Mouse (Mus musculus): ENCODE data around the gene Satb1. TPM values are rescaled to one million over a fixed set of nuclear protein-coding genes. Genes with fewer than 3 reads are reported as not detected.
A peak's percentile ranks its signal among the peaks of the same experiment; 100 is the strongest.

Satb1 gene
- total RNA-seq, 1 experiment from 2014 or later: 181 TPM

DNA sequence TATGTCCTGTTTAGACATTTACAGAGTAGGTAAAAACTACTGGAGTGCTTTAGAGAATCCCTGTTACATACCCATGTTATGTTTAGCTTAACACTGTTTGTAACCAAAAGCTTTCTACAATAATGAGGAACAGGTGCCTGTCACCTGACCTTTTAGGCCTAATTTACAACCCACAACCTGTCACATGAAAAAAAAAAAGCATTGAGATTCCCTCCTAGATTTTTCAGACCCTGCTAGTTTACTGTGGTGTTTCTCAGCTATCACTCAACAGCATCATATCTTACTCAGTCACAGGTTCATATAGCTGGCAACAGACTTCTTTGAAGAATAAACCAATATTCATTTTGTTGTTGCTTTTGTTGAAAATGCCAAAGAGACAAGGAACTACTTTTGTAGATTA, 3.7 kb downstream of the Satb1 start:
- no peak for ATAC-seq (ENCODE audit: extremely low read depth, insufficient number of reproducible peaks, low FRiP score, poor library complexity, severe bottlenecking)

DNA sequence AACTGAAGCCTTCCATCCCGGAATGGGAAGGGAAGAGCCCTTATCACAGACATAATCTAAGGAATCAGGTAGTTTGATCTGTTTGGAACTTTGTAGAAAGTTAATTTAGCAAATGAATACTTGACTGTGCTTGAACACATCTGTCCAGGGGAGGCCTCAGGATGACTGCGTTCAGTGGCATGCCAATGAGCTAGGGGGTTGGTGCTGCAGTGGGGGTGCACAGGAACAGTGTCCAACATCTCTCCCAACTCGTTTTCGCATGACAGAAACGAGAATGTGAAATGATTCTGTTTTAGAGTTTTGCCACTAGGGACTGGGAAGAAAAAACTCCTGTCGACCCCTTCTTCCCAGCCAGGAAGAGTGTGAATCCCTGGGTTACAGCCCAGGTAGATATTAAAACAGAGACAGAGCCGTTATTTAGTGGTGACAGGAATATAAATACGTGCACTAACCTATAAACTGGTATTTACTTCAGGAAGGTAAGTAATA, 5.1 kb downstream of the Satb1 start:
- ATAC-seq (ENCODE audit: extremely low read depth, insufficient number of reproducible peaks, low FRiP score, poor library complexity, severe bottlenecking): no peak

DNA sequence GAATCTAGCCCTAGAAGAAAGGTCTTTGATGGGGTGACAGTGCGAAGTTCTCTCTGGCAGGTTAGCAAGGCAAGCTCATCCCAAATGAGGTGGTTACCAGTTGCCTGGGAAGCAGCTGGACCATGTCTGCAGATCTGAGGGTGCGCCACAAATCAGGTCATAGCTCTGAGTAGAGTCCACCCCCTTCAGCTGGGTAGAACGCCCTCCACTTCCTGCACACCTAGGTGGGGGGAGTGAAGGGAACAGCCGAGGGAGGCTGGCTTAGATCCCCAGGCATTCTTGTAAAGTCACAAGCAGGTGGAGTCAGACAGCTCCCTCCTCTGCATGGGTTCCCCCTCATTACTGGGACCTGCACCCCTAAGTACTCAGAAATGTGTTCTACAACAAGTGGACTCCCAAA, 6.6 kb downstream of the Satb1 start:
- peak; percentile 47; the same call in 1 of the 2 replicates for ATAC-seq (ENCODE audit: extremely low read depth, insufficient number of reproducible peaks, low FRiP score, poor library complexity, severe bottlenecking)

DNA sequence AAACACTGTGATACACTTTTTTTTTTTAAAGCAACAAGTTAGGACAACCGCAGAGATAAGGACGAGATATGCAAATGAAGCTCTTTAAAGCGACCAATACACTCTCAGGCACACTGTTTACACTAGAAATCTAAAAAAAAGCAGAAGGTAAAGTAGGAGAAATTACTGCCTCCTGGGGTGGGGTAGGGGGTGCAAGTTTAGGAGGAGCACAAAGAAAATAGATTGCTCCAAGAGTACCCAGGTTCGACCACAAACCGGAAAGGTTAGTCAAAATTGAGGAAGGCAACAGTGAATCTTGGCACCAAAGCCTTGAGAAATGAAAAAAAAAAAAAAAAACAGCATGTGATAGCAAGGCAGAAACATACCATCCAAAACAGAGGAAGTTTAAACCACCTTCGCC, 18.8 kb downstream of the Satb1 start:
- peak; percentile 55 for ATAC-seq (ENCODE audit: extremely low read depth, insufficient number of reproducible peaks, low FRiP score, poor library complexity, severe bottlenecking)

DNA sequence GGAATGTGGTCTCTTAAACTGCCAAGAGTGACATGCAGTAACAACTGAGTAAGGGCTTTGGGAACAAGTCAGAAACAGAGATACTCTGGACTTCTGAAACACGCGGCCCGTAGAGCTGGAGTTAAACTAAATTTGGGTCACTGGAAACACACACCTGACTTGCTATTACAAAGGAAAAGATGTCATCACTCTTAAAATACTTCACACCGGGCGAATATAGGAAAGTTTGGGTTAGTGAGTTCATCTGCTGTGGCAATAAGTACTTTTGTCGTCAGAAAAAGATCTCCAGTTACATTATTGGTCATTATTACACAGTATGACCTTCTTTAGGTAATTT, 19.3 kb downstream of the Satb1 start:
- ATAC-seq (ENCODE audit: extremely low read depth, insufficient number of reproducible peaks, low FRiP score, poor library complexity, severe bottlenecking): no peak

DNA sequence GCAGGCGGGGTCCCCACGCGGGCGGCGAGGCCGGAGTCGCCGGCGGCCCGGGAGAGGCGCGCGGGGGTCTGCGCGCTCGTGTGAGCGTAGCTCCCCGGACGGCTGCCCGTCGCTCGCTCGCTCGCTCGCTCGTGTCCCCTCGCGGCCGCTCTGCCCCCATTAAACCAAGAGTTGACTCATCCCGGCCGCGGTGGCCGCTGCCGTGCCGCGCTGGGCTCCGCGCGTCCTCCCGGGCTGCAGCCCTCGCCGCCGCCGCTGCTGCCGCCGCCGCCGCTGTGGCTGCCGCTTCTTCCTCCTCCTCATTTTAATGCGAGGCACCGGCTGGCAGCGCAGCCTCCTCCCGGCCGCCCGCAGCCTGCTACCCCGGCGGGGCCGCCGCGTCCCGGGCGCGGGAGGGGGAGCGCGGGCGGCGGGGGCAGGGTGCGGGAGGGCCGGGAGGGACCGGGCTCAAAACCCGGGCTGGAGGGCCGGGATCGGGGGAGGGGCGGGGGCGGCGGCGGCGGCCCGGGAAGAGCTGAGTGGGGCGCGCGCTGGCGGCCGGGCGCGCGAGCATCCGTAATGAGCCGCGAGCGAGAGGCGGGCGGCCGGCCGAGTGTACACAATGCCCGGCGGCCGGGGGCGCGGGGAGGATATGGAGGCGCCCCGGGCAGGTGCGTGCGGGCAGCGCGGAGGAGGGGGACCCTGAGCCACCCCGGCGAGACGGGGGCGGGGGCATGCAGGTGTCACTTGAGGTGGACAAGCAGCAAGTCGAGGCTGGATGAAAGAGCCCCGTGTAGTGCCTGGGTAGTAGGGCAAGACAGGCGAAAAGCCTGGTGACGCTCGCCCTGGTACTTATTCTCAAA, 19.9 kb downstream of the Satb1 start:
- ATAC-seq (ENCODE audit: extremely low read depth, insufficient number of reproducible peaks, low FRiP score, poor library complexity, severe bottlenecking): peak; percentile 23

DNA sequence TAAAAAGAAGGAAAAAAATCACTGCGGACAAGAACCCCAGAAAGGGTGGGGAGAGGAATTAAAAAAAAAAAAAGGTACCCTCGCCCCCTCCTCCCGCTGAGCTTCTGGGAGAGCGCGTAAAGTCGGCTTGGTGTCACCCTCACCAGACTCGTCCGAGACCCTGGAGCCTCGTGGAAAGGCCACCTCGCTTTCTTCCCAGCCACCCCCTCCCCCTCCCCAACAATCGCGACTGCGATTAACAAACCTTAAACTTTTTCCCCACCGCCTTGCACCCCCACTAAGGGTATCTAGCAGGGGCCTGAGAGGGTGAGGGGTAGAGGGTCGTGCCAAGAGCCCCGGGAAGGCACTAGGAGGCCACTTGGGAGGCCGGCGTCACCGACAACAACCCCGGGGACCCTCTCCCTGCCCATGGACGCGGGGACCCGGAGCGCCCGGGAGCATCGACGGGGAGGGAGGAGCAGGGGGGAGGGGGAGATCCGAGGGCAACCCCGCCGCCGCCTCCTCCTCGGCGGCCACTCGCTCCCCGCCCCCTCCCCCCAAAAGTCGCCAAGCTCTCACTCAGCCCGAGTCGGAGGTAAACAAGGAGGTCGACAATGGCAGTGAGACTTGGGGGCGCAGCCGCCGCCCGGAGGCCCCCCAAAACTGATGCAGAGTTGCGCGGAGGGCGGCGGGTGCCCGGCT, 20.7 kb downstream of the Satb1 start:
- ATAC-seq (ENCODE audit: extremely low read depth, insufficient number of reproducible peaks, low FRiP score, poor library complexity, severe bottlenecking): no peak

DNA sequence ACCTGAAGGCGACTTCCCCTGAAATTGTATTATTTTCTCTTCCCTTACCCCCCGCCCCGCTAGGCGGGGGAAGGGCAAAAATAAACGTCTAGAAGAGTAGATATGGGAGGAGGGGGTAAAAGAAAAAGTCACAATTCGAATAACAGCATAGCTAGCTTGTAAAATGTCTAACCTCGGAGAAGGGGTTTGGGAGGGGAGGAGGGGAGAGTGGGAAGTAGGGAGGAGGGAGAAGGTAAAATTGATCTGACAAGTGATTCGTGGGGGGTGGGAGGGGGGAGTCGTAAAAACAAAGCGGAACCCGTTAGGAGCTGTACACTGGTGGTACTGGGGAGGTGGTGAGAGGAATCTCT, 21.2 kb downstream of the Satb1 start:
- no peak for ATAC-seq (ENCODE audit: extremely low read depth, insufficient number of reproducible peaks, low FRiP score, poor library complexity, severe bottlenecking)

DNA sequence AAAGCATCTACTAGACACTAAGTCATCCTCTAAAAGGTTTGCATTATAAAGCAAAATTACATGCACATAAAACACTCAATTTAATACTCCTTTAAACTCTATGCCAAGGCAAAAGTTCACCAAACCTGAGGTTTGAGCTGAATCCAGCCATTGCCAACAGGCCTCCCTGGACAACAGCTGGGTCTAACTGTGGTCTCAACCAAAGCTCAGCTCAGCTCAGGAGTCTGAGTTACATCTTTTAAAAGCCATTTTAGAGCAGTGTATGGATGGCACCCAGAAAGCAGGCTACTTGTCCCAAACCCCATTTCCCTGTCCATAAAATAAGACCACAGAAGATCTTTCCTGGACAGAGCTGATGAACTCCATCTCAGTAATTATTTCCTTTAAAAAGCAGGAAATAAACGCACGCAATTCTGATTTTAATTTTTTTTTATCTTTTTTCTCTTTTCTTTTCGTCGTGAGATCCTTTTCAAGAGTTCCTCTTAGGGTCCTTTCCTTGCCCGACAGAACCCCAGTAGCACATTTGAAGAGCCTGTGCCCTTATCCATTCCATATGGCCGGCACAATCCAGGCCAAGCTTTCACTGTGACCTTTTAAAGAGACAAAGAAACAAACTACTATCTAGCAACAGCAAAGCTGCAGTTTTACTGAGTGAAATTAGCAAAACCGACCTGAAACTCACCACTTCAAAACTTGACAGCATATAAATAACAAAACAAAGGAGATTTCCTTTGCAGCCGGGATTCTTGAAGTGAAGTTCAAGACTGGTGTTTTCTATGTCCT, 21.8 kb downstream of the Satb1 start:
- no peak for ATAC-seq (ENCODE audit: extremely low read depth, insufficient number of reproducible peaks, low FRiP score, poor library complexity, severe bottlenecking)

DNA sequence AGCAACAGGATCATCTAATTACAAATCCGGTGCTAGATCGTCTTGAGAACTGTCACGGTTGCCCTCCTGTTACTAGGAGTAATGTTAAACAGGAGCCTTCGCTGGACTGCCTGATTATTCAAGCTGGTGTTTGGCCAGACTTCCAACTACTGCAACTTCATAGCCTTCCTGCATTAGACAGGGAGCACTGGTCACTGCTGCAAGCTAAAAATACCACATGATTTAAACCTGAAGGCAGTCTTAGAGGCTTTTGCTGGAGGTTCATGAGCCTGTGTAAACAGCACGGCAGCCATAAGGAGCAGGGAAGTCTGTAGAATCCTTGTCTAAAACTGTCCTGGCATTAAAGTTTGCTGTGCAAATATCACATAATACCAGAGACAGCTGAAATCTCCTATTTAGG, 25.7 kb downstream of the Satb1 start:
- ATAC-seq (ENCODE audit: extremely low read depth, insufficient number of reproducible peaks, low FRiP score, poor library complexity, severe bottlenecking): no peak

DNA sequence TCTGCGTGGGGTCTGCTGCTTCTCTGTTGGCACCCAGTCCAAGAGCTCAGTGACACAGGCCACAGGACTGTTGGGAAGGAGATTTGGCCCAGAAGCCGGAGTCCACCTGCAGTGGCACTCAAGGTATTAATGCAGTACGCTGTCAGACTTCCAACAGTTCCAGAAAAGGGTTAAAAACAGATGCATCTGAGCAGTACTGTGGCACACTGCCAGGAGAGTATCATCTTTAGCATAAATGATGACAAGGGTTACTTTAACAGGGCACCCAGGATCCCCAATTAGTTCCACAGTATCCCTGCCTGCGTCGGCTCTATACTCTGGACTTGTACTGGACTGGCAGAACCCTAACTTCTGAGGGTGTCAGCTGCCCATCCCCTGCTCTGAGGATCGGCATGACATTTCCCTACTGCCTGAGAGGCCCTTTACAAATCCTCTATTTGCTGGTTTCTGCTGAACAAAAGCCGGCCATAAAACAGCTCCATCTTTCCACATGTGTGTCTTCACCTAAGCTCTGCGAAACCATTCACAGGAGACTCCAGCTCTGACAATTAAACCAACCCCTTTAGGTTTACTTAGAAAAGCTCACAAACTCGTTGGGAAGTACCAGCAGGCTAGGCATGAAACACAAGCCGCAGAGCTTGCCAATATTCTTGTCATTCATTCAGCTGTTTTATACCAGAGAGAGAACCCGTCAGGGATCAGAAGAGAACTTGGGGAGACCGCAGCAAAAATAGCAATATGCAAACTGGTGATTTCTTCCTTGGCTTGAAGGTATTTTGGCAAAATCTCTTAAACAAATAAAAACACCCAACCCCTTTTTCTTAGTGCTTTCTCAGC, 26.7 kb downstream of the Satb1 start:
- no peak for ATAC-seq (ENCODE audit: extremely low read depth, insufficient number of reproducible peaks, low FRiP score, poor library complexity, severe bottlenecking)

DNA sequence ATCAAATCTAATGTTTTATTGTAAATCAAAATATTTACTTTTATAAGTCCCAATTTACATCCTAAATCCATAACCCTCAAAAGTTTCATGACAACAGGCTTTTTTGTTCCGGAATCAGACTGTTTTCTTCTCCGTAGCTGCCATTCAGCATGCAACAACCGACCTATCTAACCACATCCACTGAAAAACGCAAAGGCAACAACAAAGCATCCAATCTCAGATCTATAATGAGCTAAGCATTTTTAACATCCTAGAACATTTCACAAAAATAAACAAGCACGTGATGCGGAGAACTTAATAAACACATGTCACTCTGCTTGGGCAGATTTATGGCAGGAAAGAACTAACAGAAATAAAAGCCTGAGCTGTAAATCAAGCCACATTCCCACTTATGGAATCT, 32.9 kb downstream of the Satb1 start:
- ATAC-seq (ENCODE audit: extremely low read depth, insufficient number of reproducible peaks, low FRiP score, poor library complexity, severe bottlenecking): no peak

DNA sequence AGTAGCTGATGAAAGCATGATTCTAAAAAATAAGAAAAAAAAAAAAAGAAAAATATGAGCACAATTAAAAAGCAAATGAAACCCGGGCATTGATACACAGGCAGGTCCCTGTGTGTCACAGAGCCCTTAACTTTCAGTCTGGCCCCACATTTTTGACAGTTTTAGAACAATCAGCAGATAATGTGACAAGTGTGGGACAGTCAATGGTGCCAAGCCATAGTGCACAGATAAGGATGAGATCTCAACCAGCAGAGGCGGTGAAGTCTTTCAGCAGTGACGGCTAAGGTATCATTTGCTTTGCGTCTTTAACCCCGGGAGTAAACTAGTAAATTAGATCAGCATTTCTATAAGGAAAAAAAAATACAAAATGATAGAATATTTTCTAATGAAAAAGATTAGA, 36.6 kb downstream of the Satb1 start:
- ATAC-seq (ENCODE audit: extremely low read depth, insufficient number of reproducible peaks, low FRiP score, poor library complexity, severe bottlenecking): no peak

DNA sequence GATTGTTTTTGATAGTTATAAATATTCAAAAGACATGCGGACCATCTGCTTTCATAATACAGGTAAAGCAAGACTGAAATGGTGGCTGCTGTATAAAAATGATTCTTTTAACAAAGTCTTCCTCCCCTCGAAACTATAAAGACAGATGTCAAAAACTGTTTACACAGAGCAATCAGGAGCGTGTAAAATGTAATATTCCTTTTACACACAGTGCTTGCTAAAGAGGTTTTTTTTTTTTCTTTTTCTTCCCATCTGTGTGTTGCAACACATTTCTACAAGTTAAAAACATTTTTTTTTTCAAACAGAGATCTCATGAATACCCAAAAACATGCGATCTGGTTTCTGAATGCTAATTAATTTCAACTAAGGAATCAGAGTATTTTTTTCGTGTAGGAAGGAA, 41.9 kb downstream of the Satb1 start:
- no peak for ATAC-seq (ENCODE audit: extremely low read depth, insufficient number of reproducible peaks, low FRiP score, poor library complexity, severe bottlenecking)

DNA sequence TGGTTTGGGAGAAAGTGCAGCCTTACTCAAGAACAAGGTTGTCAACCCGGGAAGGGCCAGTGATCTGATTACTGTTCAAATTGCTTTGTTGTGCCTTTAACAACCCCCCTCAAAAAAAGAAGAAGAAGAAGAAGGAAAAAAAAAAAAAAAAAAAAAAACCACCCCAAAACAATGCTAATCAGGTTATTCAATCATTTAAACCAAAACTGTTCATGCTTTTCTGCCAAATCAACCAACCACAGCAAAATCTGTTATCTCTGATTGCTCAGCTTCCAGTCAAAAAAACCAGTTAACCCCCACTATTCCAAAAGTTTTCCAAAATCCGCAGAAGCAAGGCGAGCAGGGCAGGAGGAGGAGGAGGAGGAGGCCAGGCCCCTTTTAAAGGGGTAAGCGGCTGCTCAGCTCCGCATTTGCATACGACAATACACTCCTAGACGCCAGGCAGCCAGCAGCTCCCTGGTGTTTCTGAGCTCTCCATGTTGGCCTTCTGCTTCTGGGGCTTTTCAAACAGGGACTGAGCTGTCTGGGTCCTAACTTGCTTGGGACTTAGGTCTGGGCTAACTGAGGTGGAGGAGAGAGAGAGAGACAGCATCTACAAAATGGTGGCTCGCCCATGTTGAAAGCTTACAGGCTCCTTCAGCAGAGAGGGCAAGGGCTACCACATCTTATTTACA, 42.6 kb downstream of the Satb1 start:
- ATAC-seq (ENCODE audit: extremely low read depth, insufficient number of reproducible peaks, low FRiP score, poor library complexity, severe bottlenecking): no peak

DNA sequence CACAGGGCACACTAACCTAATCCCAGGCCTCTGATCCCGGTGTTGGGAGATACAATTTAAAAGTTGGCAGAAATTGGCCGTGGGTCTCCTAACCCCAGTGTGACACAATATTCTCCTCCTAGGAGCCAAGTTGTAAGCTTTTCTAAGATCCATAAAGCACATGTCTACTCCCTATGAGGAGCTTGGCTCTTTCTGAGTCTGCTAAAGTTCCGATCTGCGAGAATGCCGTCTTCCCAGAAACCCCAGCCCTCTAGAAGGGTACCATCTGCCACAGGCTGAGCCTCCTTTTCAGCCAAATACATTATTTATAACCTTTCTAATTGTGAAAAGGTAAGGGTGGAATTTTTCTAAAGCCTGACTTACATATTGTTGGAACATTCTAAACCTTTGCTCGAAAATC, 43.3 kb downstream of the Satb1 start:
- ATAC-seq (ENCODE audit: extremely low read depth, insufficient number of reproducible peaks, low FRiP score, poor library complexity, severe bottlenecking): no peak

DNA sequence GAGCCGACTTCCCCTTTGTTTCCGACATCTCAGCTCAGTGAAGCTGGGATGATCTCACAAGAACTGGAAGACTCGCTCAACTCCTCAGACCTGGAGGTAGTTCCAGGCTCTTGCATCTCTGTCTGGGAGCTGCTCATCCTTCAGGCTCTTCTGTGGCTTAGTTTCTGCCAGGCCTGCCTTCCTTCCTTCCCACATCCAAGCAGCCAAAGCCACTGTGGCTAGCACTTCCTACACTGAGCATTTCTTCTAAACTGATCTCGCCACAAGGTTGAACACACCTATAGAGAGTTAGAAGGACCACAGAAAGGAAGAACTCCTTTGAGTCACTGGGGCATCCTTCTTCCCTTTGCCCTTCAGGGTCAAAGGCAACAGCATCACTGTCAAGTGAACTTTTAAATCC, 44.0 kb downstream of the Satb1 start:
- no peak for ATAC-seq (ENCODE audit: extremely low read depth, insufficient number of reproducible peaks, low FRiP score, poor library complexity, severe bottlenecking)

DNA sequence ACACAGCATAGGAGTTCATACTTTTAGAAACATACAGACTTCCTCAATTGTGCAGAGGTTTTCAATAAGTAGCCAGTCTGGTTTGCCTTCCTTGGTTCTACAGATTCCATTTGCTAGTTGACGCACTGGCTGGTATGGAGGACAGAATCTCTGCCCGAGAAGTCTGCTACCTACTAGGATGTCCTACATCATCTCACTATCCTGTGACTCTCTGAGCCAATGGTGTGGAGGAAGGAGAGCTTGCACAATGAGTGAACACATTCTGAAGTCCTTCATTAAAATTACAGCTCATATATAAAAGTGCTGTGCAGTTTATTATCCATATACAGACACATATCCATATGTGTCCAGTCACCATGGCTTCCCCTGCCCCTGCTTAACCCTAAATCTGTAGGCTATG, 45.1 kb downstream of the Satb1 start:
- ATAC-seq (ENCODE audit: extremely low read depth, insufficient number of reproducible peaks, low FRiP score, poor library complexity, severe bottlenecking): no peak

DNA sequence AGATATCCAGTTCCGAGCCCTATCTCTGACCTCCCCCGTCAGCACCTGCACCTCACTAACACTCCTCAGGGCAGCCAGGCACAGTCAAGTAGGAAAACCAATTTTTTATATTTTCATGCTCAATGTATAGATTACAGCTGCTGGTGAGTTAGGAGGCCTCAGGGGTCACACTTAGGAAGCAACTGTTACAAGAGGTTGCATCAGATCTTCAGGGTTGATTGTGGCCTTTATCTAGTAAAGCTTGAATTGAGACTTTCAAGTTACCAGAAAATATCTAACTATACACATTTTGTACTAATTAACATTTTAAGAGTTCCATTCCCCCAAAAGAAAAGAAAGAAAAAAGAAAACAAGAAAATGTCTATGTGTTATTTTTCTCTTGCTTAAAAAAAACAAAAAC, 47.0 kb downstream of the Satb1 start:
- no peak for ATAC-seq (ENCODE audit: extremely low read depth, insufficient number of reproducible peaks, low FRiP score, poor library complexity, severe bottlenecking)
